Mouse (Mus musculus) lung, adult 2 months (tissue): ENCODE results near the gene Eif1ad.

Experiments used
- CTCF ChIP-seq: fragments of 200-500 bp; IDR thresholded peaks from 2 replicates; pipeline ENCODE4 v1.5.1; 2011; ENCODE audit warnings: mild to moderate bottlenecking, low read length, control low read depth; ENCODE audit not compliant: insufficient read depth
- POLR2A ChIP-seq: fragments of 200-500 bp; IDR thresholded peaks from 2 replicates; pipeline ENCODE4 v1.6.1; 2011; ENCODE audit warnings: low read depth, mild to moderate bottlenecking, control low read depth, low read length, borderline replicate concordance; ENCODE audit errors: extremely low read depth

- no peak for TF ChIP-seq CTCF
- TF ChIP-seq POLR2A = peak; percentile 53; the same call in 1 of the 2 replicates
Measured at GRCm38 (mm10) chr19:5366175-5367052, at the start of gene Eif1ad.
